Mouse (Mus musculus): ENCODE data around the gene Tm4sf4. TPM values are rescaled to one million over a fixed set of nuclear protein-coding genes. Genes with fewer than 3 reads are reported as not detected.

Gene Tm4sf4
- not detected for polyA plus RNA-seq (2017; shearing (Covaris generic))

GRCm38 (mm10) chr3:57425089-57425730 lies at the start of gene Tm4sf4:
Tm4sf4 (plus strand) TSS chr3:57425314.

Other genes with a start within 250 kb of the Tm4sf4 start
- 0.50 TPM for gene Tm4sf1, start 123.3 kb upstream of the Tm4sf4 start, polyA plus RNA-seq (2017; shearing (Covaris generic))
- gene Wwtr1, start 150.6 kb downstream of the Tm4sf4 start, polyA plus RNA-seq (2017; shearing (Covaris generic)) = 0.12 TPM
- gene Commd2, start 226.4 kb downstream of the Tm4sf4 start, polyA plus RNA-seq (2017; shearing (Covaris generic)) = 34.7 TPM